Mouse (Mus musculus) embryo, embryonic 10.5 days (tissue): Measurements from ENCODE around the gene Mettl3.
A peak's percentile ranks its signal among the peaks of the same experiment; 100 is the strongest.

Experiments used
- DNase-seq: peaks from one replicate; pipeline ENCODE4 v3.0.0-alpha.2; 2015; ENCODE audit warnings: low spot score

Mettl3 gene

GRCm38 (mm10) chr14:52284191-52284590 is 20.7 kb downstream of the Mettl3 start:
- DNase-seq: no peak

GRCm38 (mm10) chr14:52283629-52284028 is 21.3 kb downstream of the Mettl3 start:
- no peak for DNase-seq

- DNase-seq: peak; percentile 35
Measured at GRCm38 (mm10) chr14:52279747-52280120, 25.2 kb downstream of the Mettl3 start.

- peak; percentile 99 for DNase-seq
Measured at GRCm38 (mm10) chr14:52278932-52279746, 25.8 kb downstream of the Mettl3 start, which contains the start of the genes Tox4 and Rab2b. Gene Tox4 (plus strand): TSS chr14:52279146. Gene Rab2b (minus strand): TSS chr14:52279545.

GRCm38 (mm10) chr14:52277210-52277609 is 27.7 kb downstream of the Mettl3 start:
- DNase-seq: no peak

- no peak for DNase-seq
Measured at GRCm38 (mm10) chr14:52272781-52273180, 32.1 kb downstream of the Mettl3 start.

GRCm38 (mm10) chr14:52257484-52258213 is 47.3 kb downstream of the Mettl3 start, which contains the start of gene Chd8:
Gene Chd8 (minus strand): TSS chr14:52257780.
- peak; percentile 98 for DNase-seq

- peak; percentile 50 for DNase-seq
Measured at GRCm38 (mm10) chr14:52256311-52257175, 48.4 kb downstream of the Mettl3 start.

GRCm38 (mm10) chr14:52246129-52246528 is 58.8 kb downstream of the Mettl3 start:
- no peak for DNase-seq
